Mouse (Mus musculus): Measurements from ENCODE around the gene Dpf1. TPM values are rescaled to one million over a fixed set of nuclear protein-coding genes. Genes with fewer than 3 reads are reported as not detected.

Gene Dpf1
- total and polyA plus RNA-seq, 3 experiments: 10.2 to 17.3 TPM; not detected in 1

GRCm38 (mm10) chr7:29289856-29290255 lies 13.9 kb upstream of the Dpf1 start:
- Histone ChIP-seq H3K79me2 (ENCODE audit: control insufficient read depth, insufficient read depth, low read length, poor library complexity) (no peaks in the 10 kb centered on the region), H3K27me3 (ENCODE audit: control insufficient read depth in 1 of 2, insufficient read depth in 2 of 2, low read length in 2 of 2) (no peaks in the 10 kb centered on the region), H3K36me3 (ENCODE audit: control insufficient read depth in 1 of 2, insufficient read depth in 2 of 2, low read length in 2 of 2) (peaks cover 0 to 2% of the 10 kb centered on the region in 2 experiments; a peak in 2 of 4 replicates), H3K4me1 (ENCODE audit: control insufficient read depth in 1 of 2, insufficient read depth in 2 of 2, low read length in 2 of 2) (peaks cover 8 to 17% of the 10 kb centered on the region in 2 experiments), H3K4me3 (ENCODE audit: control insufficient read depth in 1 of 2, insufficient read depth in 1 of 2, low read depth in 2 of 2, low read length in 2 of 2) (peak overlapping the region; percentile 68 to 95), H3K27ac (ENCODE audit: control insufficient read depth, low read depth, low read length) (no peak overlapping the region), H3K9ac (ENCODE audit: control insufficient read depth, low read depth, low read length, poor library complexity, severe bottlenecking) (no peak overlapping the region), H3K9me3 (replicated peaks; ENCODE audit: insufficient read depth, low read length) (no peaks in the 10 kb centered on the region)
- no peak for DNase-seq (ENCODE audit: low read depth, low spot score)
- TF ChIP-seq TCF12 (IDR thresholded peaks at IDR 0.05; ENCODE audit: low read depth, low read length) (no peak), ETS1 (IDR thresholded peaks at IDR 0.05; ENCODE audit: low read depth, low read length) (peak; percentile 68)

- H3K9me3 ChIP-seq (replicated peaks; ENCODE audit: insufficient read depth, low read length): no peaks in the 10 kb centered on the region
- no peak overlapping the region for H3K9ac ChIP-seq (ENCODE audit: control insufficient read depth, low read depth, low read length, poor library complexity, severe bottlenecking)
- no peaks in the 10 kb centered on the region for H3K27me3 ChIP-seq (ENCODE audit: control insufficient read depth in 1 of 2, insufficient read depth in 2 of 2, low read length in 2 of 2)
- no peak overlapping the region for H3K4me3 ChIP-seq (ENCODE audit: control insufficient read depth in 1 of 2, insufficient read depth in 1 of 2, low read depth in 2 of 2, low read length in 2 of 2)
- TF ChIP-seq MYC (IDR thresholded peaks at IDR 0.05; ENCODE audit: low read depth, low read length) (no peak), NRF1 (IDR thresholded peaks at IDR 0.05; ENCODE audit: insufficient read depth, low read depth, low read length, poor library complexity, severe bottlenecking) (no peak), TCF12 (IDR thresholded peaks at IDR 0.05; ENCODE audit: low read depth, low read length) (no peak), E2F4 (IDR thresholded peaks at IDR 0.05; ENCODE audit: borderline replicate concordance, low read depth, low read length) (no peak), CTCF (IDR thresholded peaks at IDR 0.05 in 2 of 3, conservative IDR thresholded peaks at IDR 0.05 in 1 of 3; ENCODE audit: control insufficient read depth in 1 of 3, insufficient read depth in 1 of 3, low read depth in 2 of 3, low read length in 3 of 3, poor library complexity in 1 of 3, severe bottlenecking in 1 of 3) (no peak), SMC3 (IDR thresholded peaks at IDR 0.05; ENCODE audit: low read depth, low read length) (no peak), EP300 (IDR thresholded peaks at IDR 0.05; ENCODE audit: low read depth in 1 of 2, low read length in 2 of 2) (no peak), ZC3H11A (IDR thresholded peaks at IDR 0.05; ENCODE audit: low read depth, low read length) (no peak), TBP (IDR thresholded peaks at IDR 0.05; ENCODE audit: low read depth, low read length) (no peak), MAFK (IDR thresholded peaks at IDR 0.05; ENCODE audit: borderline replicate concordance, low read depth, low read length) (no peak), POLR2A (IDR thresholded peaks at IDR 0.05; ENCODE audit: control insufficient read depth in 1 of 2, insufficient read depth in 1 of 2, low read depth in 1 of 2, low read length in 2 of 2, poor library complexity in 1 of 2) (no peak), USF1 (IDR thresholded peaks at IDR 0.05; ENCODE audit: low read depth, low read length) (no peak), MXI1 (IDR thresholded peaks at IDR 0.05; ENCODE audit: low read depth, low read length) (no peak), ZKSCAN1 (IDR thresholded peaks at IDR 0.05; ENCODE audit: low read depth, low read length) (no peak), TAL1 (IDR thresholded peaks at IDR 0.05; ENCODE audit: low read length) (no peak), MAX (IDR thresholded peaks at IDR 0.05; ENCODE audit: low read length) (no peak), SIN3A (IDR thresholded peaks at IDR 0.05; ENCODE audit: low read length) (no peak), MAZ (IDR thresholded peaks at IDR 0.05; ENCODE audit: low read depth, low read length) (no peak), GATA1 (IDR thresholded peaks at IDR 0.05; ENCODE audit: low read depth, low read length) (no peak), POLR2AphosphoS2 (IDR thresholded peaks at IDR 0.05; ENCODE audit: low read length) (no peak)
- H3K36me3 ChIP-seq (ENCODE audit: control insufficient read depth in 1 of 2, insufficient read depth in 2 of 2, low read length in 2 of 2): no peaks in the 10 kb centered on the region; a peak in 1 of 4 replicates
- peaks cover 5 to 12% of the 10 kb centered on the region in 2 experiments; a peak in 1 of 4 replicates for H3K4me1 ChIP-seq (ENCODE audit: control insufficient read depth in 1 of 2, insufficient read depth in 2 of 2, low read length in 2 of 2)
- no peak overlapping the region for H3K27ac ChIP-seq (ENCODE audit: control insufficient read depth, low read depth, low read length)
- H3K79me2 ChIP-seq (ENCODE audit: control insufficient read depth, insufficient read depth, low read length, poor library complexity): no peaks in the 10 kb centered on the region
- no peak for DNase-seq (ENCODE audit: low read depth, low spot score)
Measured at GRCm38 (mm10) chr7:29290691-29291485, 12.9 kb upstream of the Dpf1 start.
